Mouse (Mus musculus) heart, embryonic 11.5 days (tissue): Measurements from ENCODE around the gene Ptpn3. TPM values are rescaled to one million over a fixed set of nuclear protein-coding genes. Genes with fewer than 3 reads are reported as not detected.
A peak's percentile ranks its signal among the peaks of the same experiment; 100 is the strongest.

Experiments
- ATAC-seq: fragments of 200-750 bp; cut with Nextera tagmentation; replicated peaks from 2 replicates; pipeline ENCODE4 v1.8.0; 2017; ENCODE audit warnings: moderate library complexity; ENCODE audit not compliant: insufficient number of reproducible peaks, low FRiP score, low TSS enrichment
- H3K27ac ChIP-seq: fragments of 300-500 bp; sonication (generic); 2 replicates; pipeline ENCODE4 v1.5.1; 2014; ENCODE audit warnings: mild to moderate bottlenecking, low read depth, low read length
- H3K27me3 ChIP-seq: fragments of 300-500 bp; sonication (generic); 2 replicates; pipeline ENCODE4 v1.6.1; 2014; ENCODE audit warnings: mild to moderate bottlenecking, low read length, mixed read lengths; ENCODE audit not compliant: control insufficient read depth, insufficient read depth
- H3K36me3 ChIP-seq: fragments of 300-500 bp; sonication (generic); 2 replicates; pipeline ENCODE4 v1.6.1; 2014; ENCODE audit warnings: mild to moderate bottlenecking, low read length, moderate library complexity, mixed read lengths; ENCODE audit not compliant: control insufficient read depth, insufficient read depth
- H3K4me1 ChIP-seq: fragments of 300-500 bp; sonication (generic); 2 replicates; pipeline ENCODE4 v1.6.1; 2014; ENCODE audit warnings: low read length; ENCODE audit not compliant: control insufficient read depth, insufficient read depth
- H3K4me2 ChIP-seq: fragments of 300-500 bp; sonication (generic); 2 replicates; pipeline ENCODE4 v1.6.1; 2014; ENCODE audit warnings: mild to moderate bottlenecking, moderate library complexity
- H3K4me3 ChIP-seq: fragments of 300-500 bp; sonication (generic); 2 replicates; pipeline ENCODE4 v1.5.1; 2014; ENCODE audit warnings: low read depth, low read length
- H3K9ac ChIP-seq: fragments of 300-500 bp; sonication (generic); 2 replicates; pipeline ENCODE4 v1.6.1; 2014; ENCODE audit warnings: mild to moderate bottlenecking, low read depth, low read length, moderate library complexity
- H3K9me3 ChIP-seq: fragments of 300-500 bp; sonication (generic); replicated peaks from 2 replicates; pipeline ENCODE4 v1.6.1; 2016; ENCODE audit warnings: low read length; ENCODE audit not compliant: control insufficient read depth
- WGBS: fragments of 180-500 bp; shearing (Covaris S2); extraction: QIAGEN DNeasy Blood & Tissue Kit; methylation state at CpG from one replicate; pipeline ENCODE4 v1.1.7; 2014; ENCODE audit not compliant: insufficient replicate concordance; 5-methylcytosine and 5-hydroxymethylcytosine counted together
- polyA plus RNA-seq: library from polyadenylated mRNA; unstranded; fragments of >200 nt; fragmentation: Nextera tagmentation; extraction: Ambion mirVana; gene quantifications from 2 replicates; pipeline ENCODE4 v1.2.1, GENCODE M21; 2014

Gene Ptpn3
- polyA plus RNA-seq = 1.6 and 1.7 TPM in 2 replicates

GRCm38 (mm10) chr4:57301410-57302313 lies at the start of gene Ptpn3:
TSS of gene Ptpn3 (minus strand) at chr4:57301837.
- ATAC-seq = peak; percentile 79
- Histone ChIP-seq H3K9me3 (no peaks in the 10 kb centered on the region), H3K36me3 (no peaks in the 10 kb centered on the region), H3K9ac (peak within 1 kb of the TSS; percentile 54), H3K4me1 (peaks cover 7% of the 10 kb centered on the region), H3K4me3 (peak within 1 kb of the TSS; percentile 80), H3K27ac (no peak within 1 kb of the TSS; the same call in 1 of the 2 replicates), H3K4me2 (peak within 1 kb of the TSS; percentile 99), H3K27me3 (peaks cover 16% of the 10 kb centered on the region)
- WGBS = under 1% methylated on average over 42 of the region's 42 CpGs

DNA sequence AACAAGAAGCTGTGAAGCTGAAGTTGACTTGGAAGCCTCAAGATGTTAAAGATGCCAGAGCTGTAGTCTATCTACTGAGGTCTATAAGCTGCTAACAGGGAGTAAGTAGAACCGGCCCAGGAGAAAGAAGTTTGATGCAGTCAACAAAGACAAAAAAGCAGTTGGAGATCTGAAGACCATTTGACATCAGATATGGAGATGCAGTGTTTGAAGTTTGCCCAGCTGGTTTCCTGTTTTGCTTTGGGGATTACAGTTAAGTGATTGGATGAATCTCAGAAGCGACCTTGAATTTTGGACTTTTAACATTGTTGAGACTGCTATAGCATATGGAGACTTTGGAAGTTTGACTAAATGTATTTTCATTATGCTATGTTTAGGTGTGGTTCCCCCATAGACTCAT lies 48.9 kb upstream of the Ptpn3 start:
- no peaks in the 10 kb centered on the region for H3K36me3 ChIP-seq
- no peaks in the 10 kb centered on the region for H3K27me3 ChIP-seq
- no peaks in the 10 kb centered on the region for H3K9me3 ChIP-seq
- H3K9ac ChIP-seq = no peak overlapping the region
- H3K27ac ChIP-seq = no peak overlapping the region
- no peak for ATAC-seq
- WGBS = 76% methylated on average over 2 of the region's 2 CpGs
- no peak overlapping the region for H3K4me2 ChIP-seq
- H3K4me1 ChIP-seq = no peaks in the 10 kb centered on the region
- no peak overlapping the region for H3K4me3 ChIP-seq

GRCm38 (mm10) chr4:57343996-57344395 lies 42.4 kb upstream of the Ptpn3 start:
- H3K27ac ChIP-seq = no peak overlapping the region
- 93% methylated on average over 7 of the region's 7 CpGs for WGBS

GRCm38 (mm10) chr4:57338923-57339322 lies 37.3 kb upstream of the Ptpn3 start:
- 79% methylated on average over 17 of the region's 17 CpGs for WGBS
- ATAC-seq = no peak

More at GRCm38 (mm10) chr4:57343996-57344395, 42.4 kb upstream of the Ptpn3 start:
- Histone ChIP-seq H3K4me3 (no peak overlapping the region), H3K36me3 (no peaks in the 10 kb centered on the region), H3K27me3 (no peaks in the 10 kb centered on the region), H3K4me2 (no peak overlapping the region), H3K4me1 (no peaks in the 10 kb centered on the region), H3K9ac (no peak overlapping the region), H3K9me3 (no peaks in the 10 kb centered on the region; the same call in 1 of the 2 replicates)
- ATAC-seq = no peak

GRCm38 (mm10) chr4:57338061-57338460 lies 36.4 kb upstream of the Ptpn3 start:
- no peak for ATAC-seq
- Histone ChIP-seq H3K9me3 (no peaks in the 10 kb centered on the region; the same call in 1 of the 2 replicates), H3K27ac (no peak overlapping the region), H3K36me3 (no peaks in the 10 kb centered on the region), H3K4me1 (no peaks in the 10 kb centered on the region), H3K27me3 (no peaks in the 10 kb centered on the region), H3K4me2 (no peak overlapping the region), H3K4me3 (no peak overlapping the region), H3K9ac (no peak overlapping the region)
- WGBS = 63% methylated on average over 9 of the region's 9 CpGs

More at GRCm38 (mm10) chr4:57338923-57339322, 37.3 kb upstream of the Ptpn3 start:
- H3K9me3 ChIP-seq = no peaks in the 10 kb centered on the region; the same call in 1 of the 2 replicates
- no peaks in the 10 kb centered on the region for H3K27me3 ChIP-seq
- H3K27ac ChIP-seq = no peak overlapping the region
- no peak overlapping the region for H3K9ac ChIP-seq
- H3K4me2 ChIP-seq = no peak overlapping the region
- H3K4me3 ChIP-seq = no peak overlapping the region
- no peaks in the 10 kb centered on the region for H3K4me1 ChIP-seq
- H3K36me3 ChIP-seq = no peaks in the 10 kb centered on the region

GRCm38 (mm10) chr4:57335000-57335666 lies 33.5 kb upstream of the Ptpn3 start:
- 75% methylated on average over 9 of the region's 9 CpGs for WGBS
- Histone ChIP-seq H3K27ac (no peak overlapping the region), H3K4me3 (no peak overlapping the region), H3K9ac (no peak overlapping the region), H3K4me2 (no peak overlapping the region), H3K27me3 (no peaks in the 10 kb centered on the region), H3K9me3 (no peaks in the 10 kb centered on the region), H3K36me3 (no peaks in the 10 kb centered on the region), H3K4me1 (no peaks in the 10 kb centered on the region)
- no peak for ATAC-seq

- Histone ChIP-seq H3K4me2 (no peak overlapping the region), H3K27me3 (no peaks in the 10 kb centered on the region), H3K36me3 (no peaks in the 10 kb centered on the region), H3K4me1 (no peaks in the 10 kb centered on the region), H3K27ac (no peak overlapping the region), H3K9ac (no peak overlapping the region), H3K9me3 (no peaks in the 10 kb centered on the region), H3K4me3 (no peak overlapping the region)
- 86% methylated on average over 12 of the region's 12 CpGs for WGBS
- no peak for ATAC-seq
Observed at GRCm38 (mm10) chr4:57333926-57334548, 32.4 kb upstream of the Ptpn3 start.

DNA sequence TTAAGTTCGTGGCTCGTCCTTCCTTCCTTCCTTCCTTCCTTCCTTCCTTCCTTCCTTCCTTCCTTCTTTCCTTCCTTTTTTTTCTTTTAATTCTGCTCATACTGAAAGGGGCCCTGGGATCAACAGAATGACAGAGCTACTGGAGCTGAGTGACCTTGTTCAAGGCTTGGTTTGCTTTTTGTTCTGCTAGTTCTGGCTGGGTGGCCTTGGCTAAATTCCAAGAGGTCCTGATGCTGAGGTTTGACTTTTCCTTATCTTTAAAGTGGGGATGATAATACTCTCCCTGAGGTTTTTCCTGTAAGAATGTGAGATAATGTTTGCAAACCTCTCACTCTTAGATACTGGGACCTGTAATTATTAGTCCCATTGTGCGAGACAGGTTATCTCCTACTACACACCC lies 30.9 kb upstream of the Ptpn3 start:
- H3K9ac ChIP-seq = no peak overlapping the region
- 44% methylated on average over 3 of the region's 3 CpGs for WGBS
- no peaks in the 10 kb centered on the region; the same call in 1 of the 2 replicates for H3K27me3 ChIP-seq
- no peak overlapping the region for H3K4me3 ChIP-seq
- H3K9me3 ChIP-seq = no peaks in the 10 kb centered on the region
- no peaks in the 10 kb centered on the region for H3K36me3 ChIP-seq
- ATAC-seq = no peak
- H3K4me2 ChIP-seq = no peak overlapping the region
- H3K27ac ChIP-seq = no peak overlapping the region
- H3K4me1 ChIP-seq = no peaks in the 10 kb centered on the region
